Mouse (Mus musculus): ENCODE results near the gene St8sia2.
A peak's percentile ranks its signal among the peaks of the same experiment; 100 is the strongest.
"Not testable (repeated sequence)": the region's sequence is repeated elsewhere in the genome, so short reads cannot be mapped to it uniquely, and the experiment has no call there.

Gene St8sia2

DNA sequence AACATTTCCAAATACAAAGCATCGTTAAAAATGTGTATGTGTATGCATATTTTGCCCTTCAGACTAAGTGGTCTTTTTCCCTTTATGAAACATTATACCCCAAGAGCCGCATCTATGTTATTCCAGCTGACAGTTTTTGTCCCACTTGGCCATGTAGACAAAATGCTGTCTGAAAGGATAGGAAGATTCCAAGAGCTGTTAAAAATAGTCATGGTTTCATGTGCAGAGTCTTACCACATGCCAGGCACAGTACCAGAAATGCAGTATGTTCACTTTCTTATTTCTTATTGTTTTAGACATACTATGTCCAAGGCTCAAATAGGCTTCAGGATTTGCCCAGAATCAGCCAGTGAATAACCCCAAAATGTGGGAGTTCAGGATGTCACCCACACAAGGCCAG lies 24.1 kb downstream of the St8sia2 start:
- DNase-seq (ENCODE audit: low read depth, low spot score), result no peak

DNA sequence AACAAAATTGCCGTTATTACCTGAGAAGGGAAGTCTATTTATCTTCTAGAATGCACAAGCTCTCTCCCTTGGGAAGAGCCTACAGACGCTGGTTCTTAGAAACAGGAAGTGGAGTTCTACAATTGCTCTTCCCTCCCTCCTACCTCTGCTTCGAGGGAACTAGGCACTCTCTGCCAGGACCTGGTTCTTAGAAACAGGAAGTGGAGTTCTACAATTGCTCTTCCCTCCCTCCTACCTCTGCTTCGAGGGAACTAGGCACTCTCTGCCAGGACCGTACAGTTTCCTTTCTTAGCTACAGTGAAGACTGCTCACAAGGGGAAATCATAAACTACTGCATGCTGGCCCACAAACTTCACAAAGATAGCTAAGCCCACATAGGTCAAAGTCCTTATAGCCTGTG lies 41.3 kb downstream of the St8sia2 start:
- not testable (repeated sequence) for DNase-seq (ENCODE audit: low read depth, low spot score)

DNA sequence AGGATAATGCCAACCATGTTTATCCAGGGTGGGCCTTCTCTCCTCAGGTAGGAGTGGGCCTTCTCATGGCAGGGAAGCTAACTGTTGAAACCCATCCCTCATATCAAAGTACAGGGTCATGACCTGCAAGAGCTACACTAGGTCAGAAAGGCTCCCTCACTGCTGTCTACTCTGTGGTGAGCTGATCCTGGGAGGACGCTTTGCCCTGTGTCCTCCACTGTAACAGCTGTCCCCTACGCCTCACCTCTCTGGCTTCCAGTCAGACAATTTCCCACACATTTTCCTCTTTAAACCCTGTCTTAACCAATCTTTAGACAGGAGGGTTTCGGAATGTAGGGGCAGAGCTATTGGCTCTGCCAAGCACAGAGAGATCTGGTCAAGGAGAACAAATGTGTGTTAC lies 48.3 kb downstream of the St8sia2 start:
- DNase-seq (ENCODE audit: low read depth, low spot score), result no peak

DNA sequence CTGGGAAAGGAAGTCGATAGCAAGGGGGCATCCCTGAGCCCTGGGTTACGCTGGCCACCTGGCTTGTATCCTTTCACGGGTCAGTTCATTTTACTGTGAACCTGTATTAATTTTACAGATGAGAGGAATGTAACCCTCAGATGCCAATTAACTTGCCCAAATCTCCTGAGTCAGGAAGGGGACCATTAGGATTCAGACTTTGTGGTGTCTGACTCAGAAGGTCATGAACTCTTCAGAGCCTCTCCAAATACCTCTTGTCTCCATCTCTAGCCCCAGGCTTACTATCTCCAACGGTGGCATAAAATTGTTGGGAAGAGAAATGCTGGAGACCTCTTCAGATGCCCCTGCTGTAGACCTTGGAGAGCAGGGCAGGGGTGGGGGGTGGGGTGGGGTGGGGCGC lies 51.1 kb downstream of the St8sia2 start:
- no peak for DNase-seq (ENCODE audit: low read depth, low spot score)

DNA sequence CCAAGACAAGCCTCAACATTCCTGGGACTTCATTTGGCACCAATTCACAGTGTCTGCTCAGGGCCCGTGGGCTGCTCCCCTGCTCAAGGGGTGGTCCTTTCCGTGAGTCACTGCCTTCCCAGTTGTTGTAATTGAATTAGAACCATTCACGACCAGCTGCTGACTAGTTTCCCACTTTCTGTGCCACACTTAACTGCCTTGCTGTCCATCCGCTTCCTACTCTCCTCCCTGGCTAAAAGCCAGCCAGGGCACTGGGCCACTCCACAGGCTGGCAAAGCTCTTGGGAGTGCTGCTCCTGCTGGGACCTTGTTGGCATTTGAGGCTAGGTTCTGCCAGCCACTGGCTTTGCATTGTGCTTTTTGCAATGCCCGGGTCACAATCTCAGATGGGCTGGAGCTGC lies 59.0 kb downstream of the St8sia2 start:
- DNase-seq (ENCODE audit: low read depth, low spot score), result no peak

DNA sequence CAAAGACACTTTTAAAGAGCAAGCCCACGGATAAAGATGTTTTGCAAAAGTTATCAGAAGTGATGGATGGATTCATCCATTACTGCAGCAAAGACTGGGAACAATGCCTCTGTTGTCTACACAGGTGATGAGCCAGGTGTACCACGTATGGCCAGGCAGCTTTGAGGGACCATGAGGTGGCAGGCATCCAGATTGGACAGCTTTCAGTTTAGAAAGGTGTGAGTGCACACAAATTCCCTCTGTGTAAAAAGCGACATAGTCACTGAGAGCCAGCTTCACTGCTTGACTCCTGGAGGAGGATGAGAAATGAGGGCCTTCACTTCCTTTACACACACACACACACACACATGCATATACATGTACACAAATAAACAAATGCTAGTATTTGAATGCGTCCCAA lies 60.4 kb downstream of the St8sia2 start:
- DNase-seq (ENCODE audit: low read depth, low spot score), result no peak

DNA sequence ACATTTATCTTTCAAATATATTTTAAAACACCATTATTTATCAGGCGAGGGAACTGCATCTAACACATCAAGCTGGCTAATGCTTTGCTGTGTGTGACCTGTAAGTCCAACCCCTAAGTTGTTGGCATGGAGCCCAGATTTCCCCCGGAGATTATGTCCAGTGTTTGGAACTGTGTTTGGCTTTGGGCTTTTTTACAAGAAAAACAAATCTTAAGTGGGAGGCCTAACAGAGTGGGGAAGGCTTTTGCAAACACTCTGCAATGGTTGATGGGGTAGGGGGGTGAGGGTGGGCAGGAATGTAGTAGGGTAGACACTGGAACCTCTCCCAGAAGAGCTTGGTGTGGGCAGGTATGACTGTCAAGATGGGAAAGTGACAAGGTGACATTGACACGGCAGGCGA lies 71.8 kb downstream of the St8sia2 start:
- peak; percentile 66 for DNase-seq (ENCODE audit: low read depth, low spot score)

DNA sequence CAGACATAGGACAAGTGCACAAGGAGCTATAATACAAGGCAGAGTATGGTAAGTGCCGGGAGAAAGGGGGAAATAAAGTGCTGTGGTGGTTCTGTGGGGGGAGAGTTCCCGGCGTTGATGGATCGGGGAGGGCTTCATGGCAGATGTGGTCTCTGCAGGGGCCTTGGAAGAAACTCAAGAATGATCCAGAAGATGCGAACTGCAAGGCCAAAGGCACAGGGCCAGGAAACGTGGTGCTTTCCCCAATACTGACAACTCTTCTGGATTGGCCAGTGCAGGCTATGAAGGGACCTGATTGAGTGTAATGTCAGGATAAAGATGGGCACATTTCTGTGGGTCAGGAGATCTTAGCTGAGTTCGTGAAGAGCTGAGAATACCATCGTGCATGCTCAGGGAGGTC lies 74.3 kb downstream of the St8sia2 start:
- DNase-seq (ENCODE audit: low read depth, low spot score), result no peak

DNA sequence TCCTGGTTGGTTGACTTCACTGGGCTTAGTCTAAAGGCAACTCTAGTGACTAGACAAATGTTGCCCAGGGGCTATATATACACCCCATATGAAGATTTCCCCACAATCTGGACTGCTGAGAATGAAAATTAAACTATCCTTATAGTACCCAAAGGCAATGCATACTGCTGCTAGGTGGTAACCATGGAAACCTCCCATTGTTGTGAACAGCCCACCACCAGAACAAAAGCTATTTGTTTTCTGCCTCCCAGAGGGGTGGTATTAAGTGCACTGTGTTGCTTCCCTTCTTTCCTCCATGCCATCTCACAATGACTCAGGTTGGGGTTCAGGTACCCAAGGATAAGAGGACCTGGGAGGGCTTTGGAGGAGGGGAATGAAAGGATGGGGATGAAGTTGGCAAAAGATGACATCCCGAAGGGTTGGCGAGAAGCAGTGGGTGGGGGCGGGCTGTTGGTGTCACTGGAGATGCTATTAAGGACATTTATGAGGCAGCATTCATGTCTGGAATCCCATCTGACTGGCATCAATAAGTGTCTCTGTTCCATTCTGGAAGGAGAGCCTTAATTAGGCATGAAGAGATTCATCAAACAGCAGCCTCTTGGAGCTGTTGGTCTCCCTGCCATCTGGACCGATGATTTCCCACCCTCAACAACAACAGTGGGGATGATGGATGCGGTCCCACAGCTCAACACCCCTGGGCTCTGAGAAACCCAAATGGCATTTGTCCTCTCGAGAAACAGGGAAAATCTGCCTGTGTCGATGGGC lies 75.3 kb downstream of the St8sia2 start:
- peak; percentile 65 for DNase-seq (ENCODE audit: low read depth, low spot score)

DNA sequence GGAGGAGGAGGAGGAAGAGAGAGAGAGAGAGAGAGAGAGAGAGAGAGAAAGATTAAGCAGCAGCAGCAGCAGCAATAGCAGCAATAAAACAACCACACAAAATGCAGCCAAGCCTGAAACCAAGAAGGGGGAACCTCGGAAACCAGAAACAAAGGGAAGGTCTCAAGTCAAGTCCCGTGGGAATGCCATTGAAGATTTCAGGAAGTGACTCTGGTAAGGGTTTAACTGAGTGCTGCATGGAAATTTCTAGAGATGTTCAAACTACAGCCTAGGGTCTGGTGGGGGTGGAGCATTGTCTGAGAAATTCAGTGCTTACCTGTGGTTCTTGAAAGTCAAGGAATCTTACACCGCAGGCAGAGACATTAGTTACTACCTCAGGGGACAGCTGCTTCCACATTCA lies 77.4 kb downstream of the St8sia2 start:
- peak; percentile 22 for DNase-seq (ENCODE audit: low read depth, low spot score)

DNA sequence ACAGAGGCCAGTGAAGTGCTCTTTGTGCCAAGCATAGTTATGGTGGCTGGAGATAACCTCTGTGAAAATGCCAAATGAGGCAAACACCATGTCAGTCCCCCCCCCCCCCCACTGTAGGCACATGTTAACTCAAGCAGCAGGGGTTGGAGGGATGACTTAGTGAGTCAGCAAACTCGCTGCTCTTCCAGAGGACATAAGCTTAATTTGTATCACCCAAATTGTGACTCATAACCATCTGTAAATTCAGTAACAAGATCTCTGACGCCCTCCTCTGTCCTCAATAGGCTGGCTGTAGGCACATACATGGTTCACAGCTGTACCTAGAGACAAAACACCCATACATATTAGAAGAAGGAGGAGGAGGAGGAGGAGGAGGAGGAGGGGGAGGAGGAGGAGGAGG lies 77.8 kb downstream of the St8sia2 start:
- no peak for DNase-seq (ENCODE audit: low read depth, low spot score)

DNA sequence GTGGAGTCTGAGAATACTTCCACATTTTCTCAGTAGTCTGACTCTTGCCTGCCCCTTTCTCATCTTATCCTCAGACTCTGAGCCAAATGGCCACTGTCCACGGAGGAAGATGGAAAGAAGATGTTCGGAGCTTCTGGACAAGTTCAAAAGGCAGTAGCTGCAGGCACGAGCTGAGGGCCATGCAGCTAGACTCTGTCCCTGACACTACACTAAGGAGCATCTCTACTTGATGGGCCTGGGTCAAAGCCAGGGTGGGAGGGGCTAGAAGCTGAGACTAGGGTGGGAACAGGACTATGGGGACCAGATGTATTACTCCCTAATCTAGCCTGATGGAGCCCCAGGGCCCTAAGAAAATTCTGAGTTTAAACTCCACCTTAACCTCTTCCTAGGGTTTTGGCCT lies 80.5 kb downstream of the St8sia2 start:
- DNase-seq (ENCODE audit: low read depth, low spot score), result no peak

DNA sequence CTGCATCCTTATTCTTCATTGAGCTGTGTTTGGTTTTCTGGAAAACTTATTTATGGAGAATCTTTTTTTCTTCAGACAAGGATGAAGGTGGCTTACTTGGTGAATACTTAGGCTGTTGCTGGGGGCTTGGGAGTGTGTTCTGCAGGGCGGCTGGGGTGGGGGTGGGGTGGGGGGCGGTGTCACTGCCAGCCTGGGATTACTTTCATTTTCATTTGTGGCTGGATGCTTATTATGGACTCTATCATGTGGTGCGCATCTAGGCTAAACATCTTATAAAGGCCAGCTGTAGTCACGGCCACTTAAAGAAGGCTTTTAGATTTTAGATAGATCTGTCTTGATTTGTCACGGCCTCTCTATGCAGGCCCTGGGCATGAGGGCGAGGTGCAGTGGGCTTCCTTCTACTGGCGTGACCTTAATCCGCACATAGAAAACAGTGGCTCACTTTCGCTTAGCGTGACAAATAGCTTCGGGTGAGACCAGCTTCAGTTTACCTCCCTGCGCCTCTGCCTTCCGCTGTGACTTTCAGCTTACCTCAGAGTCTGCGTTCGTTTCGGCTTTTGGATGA lies 92.5 kb downstream of the St8sia2 start:
- no peak for DNase-seq (ENCODE audit: low read depth, low spot score)

DNA sequence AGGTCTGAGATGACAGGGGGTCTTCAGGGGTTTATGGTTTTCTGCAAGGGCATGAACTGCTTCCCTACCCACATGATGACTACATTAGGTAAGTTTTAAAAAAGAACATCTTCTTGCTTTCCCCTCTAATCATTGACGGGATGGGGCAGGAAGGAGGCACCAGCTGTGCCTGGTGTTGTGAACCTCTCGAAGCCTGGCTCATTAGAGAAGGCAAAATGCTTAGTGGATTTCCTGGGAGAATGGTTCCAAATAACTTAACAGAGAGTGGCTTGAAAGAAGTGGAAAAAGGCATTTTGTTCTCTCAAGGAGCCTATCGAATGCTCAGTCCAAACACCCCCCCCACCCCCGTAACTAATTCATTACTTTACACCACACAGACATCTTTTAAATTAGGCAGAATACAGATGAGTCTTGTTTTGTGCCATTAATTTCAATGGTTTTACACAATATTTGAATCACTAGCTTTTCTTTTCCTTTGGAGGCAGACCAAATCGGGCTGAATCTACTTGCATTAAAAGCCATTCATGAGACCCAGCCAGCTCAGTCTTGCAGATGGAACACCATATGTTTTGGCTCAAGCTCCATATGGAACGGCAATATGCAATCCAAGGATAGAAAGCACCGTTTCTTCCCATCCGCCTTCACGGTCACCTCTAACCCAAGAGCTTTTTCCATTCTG lies 95.7 kb downstream of the St8sia2 start:
- peak; percentile 36 for DNase-seq (ENCODE audit: low read depth, low spot score)

DNA sequence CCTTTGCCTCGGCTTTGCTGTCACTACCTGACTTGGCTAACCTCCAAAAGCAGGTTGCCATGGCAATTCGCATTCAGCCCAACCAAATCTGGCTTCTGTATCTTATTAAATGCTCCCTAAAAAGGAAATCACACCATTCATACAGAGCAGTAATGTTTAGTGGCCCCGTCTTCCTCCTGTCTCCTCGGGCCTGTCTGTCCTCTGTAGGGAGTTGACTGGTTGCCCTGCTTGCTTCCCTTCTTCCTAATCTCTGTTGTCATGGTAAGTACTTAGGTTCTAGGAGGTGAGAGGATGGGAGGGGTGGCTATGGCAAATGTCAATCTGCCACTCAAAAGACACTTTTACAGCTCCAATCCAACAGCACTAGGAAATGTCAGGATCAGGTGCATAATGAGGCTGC lies 101.6 kb downstream of the St8sia2 start:
- DNase-seq (ENCODE audit: low read depth, low spot score), result no peak

DNA sequence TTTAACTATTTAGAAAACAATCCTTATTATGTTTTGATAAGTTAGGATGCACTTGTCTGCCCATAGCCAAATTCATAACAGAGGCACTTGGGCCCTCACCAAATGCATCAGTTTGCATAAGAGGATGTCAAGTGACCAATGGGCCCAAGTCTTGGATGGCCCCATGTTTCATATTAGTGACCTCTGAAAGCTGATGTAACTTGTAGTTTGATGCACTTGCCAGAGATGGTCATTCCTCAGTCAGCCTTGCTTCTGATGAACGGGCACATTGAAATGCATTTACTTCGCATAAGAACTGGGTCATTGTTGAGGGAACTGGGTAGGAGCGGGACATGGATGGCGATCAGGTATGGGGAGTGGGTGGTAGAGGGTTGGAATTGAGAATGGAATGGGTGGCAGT lies 102.6 kb downstream of the St8sia2 start:
- DNase-seq (ENCODE audit: low read depth, low spot score), result no peak

DNA sequence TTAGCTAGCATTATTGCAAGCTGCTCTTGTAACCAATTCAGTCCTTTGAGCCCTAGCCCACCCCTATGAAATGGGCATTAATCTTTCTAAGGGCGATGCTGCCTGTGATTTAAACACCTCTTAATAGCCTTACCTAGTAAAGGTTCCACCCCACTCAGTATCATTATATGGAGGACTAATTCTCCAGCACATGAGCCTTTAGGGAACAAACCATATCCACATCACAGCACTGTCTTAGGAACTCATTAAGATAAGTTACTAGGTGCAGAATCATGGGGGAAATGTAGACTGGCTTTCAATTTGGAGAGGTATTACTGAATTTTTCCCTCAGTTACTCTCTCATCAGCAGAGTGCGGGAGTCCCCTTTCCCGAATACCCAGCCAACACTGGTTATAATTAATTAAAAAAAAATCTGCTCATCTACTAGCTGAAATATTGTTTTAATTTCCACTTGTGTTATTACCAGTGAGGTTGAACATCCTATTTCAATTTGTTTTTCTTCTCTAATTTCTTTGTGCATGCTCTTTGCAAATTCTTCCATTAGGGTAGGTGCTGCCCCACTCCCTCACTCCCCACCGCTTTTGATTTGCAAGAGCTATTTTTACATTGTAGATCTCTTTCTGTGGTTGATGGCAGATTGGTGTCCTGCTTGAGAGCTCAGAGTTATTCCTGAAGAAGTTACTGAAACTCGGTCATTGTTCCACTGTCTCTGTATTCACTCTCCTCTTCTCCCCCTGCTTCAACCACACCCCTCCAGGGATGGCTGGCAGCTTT lies 103.9 kb downstream of the St8sia2 start:
- no peak for DNase-seq (ENCODE audit: low read depth, low spot score)

DNA sequence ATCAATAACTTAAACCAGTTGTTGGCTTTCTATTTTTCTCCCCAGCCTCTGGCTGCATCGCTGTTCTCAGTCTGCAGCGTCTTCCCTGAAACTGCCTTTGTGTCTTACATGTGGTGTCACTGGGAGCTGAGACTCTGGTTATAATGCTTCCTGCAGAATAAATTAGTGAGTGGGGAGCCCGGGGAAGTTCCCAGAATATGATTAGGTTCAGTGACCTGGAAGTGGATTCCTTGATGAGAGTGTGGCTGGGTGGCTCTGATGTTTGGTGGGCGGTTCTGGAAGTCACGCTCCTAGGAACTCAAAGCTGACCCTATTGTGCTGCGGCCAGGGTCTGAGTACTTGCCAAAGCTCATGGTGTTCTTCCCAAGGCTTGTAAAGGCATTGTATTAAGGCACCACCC lies 119.0 kb downstream of the St8sia2 start:
- no peak for DNase-seq (ENCODE audit: low read depth, low spot score)

DNA sequence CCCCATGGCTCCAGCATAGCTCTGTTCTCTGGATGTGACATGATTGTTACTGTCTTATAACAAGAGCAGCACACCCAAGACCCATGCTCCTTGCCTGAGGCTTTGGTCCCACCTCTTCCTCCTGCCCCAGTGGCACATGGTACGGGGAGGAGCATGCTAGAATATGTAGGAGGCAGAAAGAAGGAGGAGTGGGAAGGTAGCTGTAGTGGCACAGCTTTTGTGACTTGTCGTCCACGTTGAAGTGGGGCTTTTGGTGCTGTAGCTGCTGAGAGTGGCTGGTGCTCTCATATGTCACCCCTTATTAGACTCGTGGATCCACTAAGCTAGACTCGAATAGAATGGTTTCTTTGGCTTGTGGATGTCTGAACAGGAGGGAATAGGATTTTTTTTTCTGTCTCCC lies 121.7 kb downstream of the St8sia2 start:
- DNase-seq (ENCODE audit: low read depth, low spot score), result no peak

DNA sequence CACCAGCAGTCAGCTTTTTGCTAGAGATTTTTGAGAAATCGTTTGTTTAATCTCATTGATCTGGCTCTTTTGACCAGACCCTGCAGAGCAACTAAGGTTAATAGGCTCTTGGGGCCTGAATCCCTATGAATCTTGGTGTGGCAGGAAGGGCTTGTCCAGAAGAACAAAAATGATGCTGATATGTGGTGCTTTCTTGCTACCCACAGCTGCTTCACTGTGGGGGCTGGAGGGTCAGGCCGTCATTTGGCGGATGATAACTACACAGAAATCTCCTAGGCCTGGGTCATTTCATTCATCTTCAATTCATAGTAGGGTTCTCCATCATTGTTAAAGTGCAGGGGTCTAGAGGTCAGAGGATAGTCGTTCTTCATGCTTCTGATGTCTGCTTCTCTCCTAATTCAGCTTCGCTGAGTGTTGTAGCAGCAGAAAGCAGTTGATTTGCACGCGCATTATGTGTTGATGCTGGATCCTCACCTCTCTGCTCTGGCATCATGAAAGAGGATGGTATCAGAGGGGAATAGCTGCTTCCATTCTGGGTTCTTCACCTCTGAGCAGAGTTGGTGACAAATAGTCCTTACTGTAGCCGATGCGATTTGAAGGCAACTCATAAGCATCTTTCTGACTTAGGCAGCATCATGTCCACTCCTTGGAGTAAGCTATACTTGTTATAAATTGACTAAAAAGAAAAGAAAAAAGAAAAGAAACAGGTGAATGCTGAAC lies 122.4 kb downstream of the St8sia2 start:
- DNase-seq (ENCODE audit: low read depth, low spot score), result no peak

DNA sequence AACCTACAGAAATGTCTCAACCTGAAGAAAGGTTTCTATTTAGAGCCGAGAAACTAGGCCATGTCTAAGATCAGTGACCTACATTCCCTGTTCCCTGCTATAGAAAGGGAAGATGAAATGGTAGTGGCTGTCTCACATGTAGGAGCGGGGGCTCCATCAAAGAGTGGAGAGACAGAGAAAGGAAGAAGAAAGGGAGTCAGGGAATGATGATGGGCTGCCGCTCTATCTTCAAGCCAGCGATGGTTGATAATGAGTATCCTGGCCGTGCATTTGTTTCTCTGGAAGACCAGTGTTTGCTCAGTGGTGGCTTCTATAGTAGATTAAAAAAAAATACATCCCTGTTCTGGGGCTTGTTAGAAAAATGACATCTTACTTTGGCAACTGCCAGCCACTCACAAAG lies 123.0 kb downstream of the St8sia2 start:
- DNase-seq (ENCODE audit: low read depth, low spot score), result no peak

Measured in mesoderm, embryonic 11.5 days (tissue).